Mouse (Mus musculus) liver, embryonic 16.5 days (tissue): ENCODE data around the gene Cmtm3. TPM values are rescaled to one million over a fixed set of nuclear protein-coding genes. Genes with fewer than 3 reads are reported as not detected.
A peak's percentile ranks its signal among the peaks of the same experiment; 100 is the strongest.
"Not testable (repeated sequence)": the region's sequence is repeated elsewhere in the genome, so short reads cannot be mapped to it uniquely, and the experiment has no call there.

Experiments
- ATAC-seq: fragments of 200-750 bp; cut with Nextera tagmentation; 2 replicates; pipeline ENCODE4 v1.8.0; 2017; ENCODE audit warnings: low read depth, mild to moderate bottlenecking, moderate number of reproducible peaks, moderate library complexity
- H3K27ac ChIP-seq: fragments of 300-500 bp; sonication (generic); 2 replicates; pipeline ENCODE4 v1.5.1; 2014; ENCODE audit warnings: mild to moderate bottlenecking, low read length
- H3K27me3 ChIP-seq: fragments of 300-500 bp; sonication (generic); 2 replicates; pipeline ENCODE4 v1.6.1; 2014; ENCODE audit warnings: low read depth, low read length, mixed read lengths; ENCODE audit not compliant: control insufficient read depth, insufficient read depth
- H3K36me3 ChIP-seq: fragments of 300-500 bp; sonication (generic); 2 replicates; pipeline ENCODE4 v1.6.1; 2014; ENCODE audit warnings: mild to moderate bottlenecking; ENCODE audit not compliant: control insufficient read depth, insufficient read depth
- H3K4me1 ChIP-seq: fragments of 300-500 bp; sonication (generic); 2 replicates; pipeline ENCODE4 v1.6.1; 2014; ENCODE audit warnings: low read depth, low read length, mixed read lengths; ENCODE audit not compliant: control insufficient read depth
- H3K4me2 ChIP-seq: fragments of 300-500 bp; sonication (generic); 2 replicates; pipeline ENCODE4 v1.6.1; 2014; ENCODE audit warnings: low read depth, low read length, mixed read lengths
- H3K4me3 ChIP-seq: fragments of 300-500 bp; sonication (generic); 2 replicates; pipeline ENCODE4 v1.5.1; 2014; ENCODE audit warnings: low read depth, mild to moderate bottlenecking, low read length
- H3K9ac ChIP-seq: fragments of 300-500 bp; sonication (generic); 2 replicates; pipeline ENCODE4 v1.6.1; 2014; ENCODE audit warnings: low read depth, low read length
- H3K9me3 ChIP-seq: fragments of 300-500 bp; sonication (generic); replicated peaks from 2 replicates; pipeline ENCODE4 v1.6.1; 2016; ENCODE audit warnings: low read length; ENCODE audit not compliant: control insufficient read depth
- WGBS: fragments of 180-500 bp; shearing (Covaris S2); extraction: QIAGEN DNeasy Blood & Tissue Kit; methylation state at CpG from one replicate; pipeline ENCODE4 v1.1.7; 2014; ENCODE audit not compliant: insufficient replicate concordance; 5-methylcytosine and 5-hydroxymethylcytosine counted together
- polyA plus RNA-seq: library from polyadenylated mRNA; unstranded; fragments of >200 nt; fragmentation: Nextera tagmentation; extraction: Ambion mirVana; gene quantifications from 2 replicates; pipeline ENCODE4 v1.2.1, GENCODE M21; 2015

The Cmtm3 gene
- polyA plus RNA-seq, 1 experiment from 2014 or later, result 17.6 TPM

DNA sequence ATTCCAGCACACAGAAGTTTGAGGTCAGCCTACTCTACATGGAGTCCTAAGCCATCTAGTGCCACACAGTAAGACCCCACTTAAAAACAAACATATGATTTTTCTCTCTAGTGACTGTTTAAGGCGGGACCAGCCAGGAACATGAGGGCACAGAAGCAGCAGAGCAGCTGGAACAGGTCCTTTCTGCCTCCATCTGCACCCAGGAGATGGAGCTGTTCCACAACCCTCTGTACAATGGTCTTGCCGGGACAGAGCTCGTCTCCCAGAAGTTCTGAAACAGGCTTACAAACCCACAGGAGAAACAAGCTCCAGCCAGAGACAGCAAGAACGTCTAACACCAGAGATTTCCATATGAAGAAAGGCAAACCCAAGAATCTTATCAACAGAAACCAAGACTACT lies 25.9 kb upstream of the Cmtm3 start:
- no peaks in the 10 kb centered on the region for H3K36me3 ChIP-seq
- no peak overlapping the region for H3K4me3 ChIP-seq
- H3K27ac ChIP-seq, result no peak overlapping the region
- no peak for ATAC-seq
- no peaks in the 10 kb centered on the region for H3K9me3 ChIP-seq
- WGBS, result 52% methylated on average over 4 of the region's 4 CpGs
- no peaks in the 10 kb centered on the region for H3K4me1 ChIP-seq
- H3K4me2 ChIP-seq, result no peak overlapping the region
- no peak overlapping the region for H3K9ac ChIP-seq
- no peaks in the 10 kb centered on the region for H3K27me3 ChIP-seq

DNA sequence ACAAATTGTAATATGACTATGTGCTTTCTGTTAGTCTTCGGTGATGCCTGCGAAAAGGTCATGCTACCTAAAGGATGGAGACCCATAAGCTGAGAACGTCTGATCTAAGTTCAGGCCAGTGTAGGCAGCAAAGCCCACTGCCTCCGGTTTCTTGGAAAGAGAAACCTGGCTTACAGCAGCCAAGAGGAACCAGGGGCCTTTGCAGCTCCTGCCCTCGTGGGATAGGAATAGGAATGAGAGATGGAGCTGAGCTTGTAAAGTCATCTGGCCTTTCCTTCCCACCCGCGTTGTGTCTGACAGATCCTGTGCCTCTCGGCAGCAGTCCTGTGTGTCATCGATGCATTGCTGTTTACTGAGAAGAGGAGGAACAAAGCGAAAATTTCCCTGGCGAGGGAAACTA lies 17.9 kb upstream of the Cmtm3 start, which contains the start of gene Gm11020:
Gm11020 (plus strand) TSS at position 301 of the 400 bp plus-strand sequence.
- not testable (repeated sequence) for ATAC-seq, H3K4me1 ChIP-seq, H3K27ac ChIP-seq, H3K36me3 ChIP-seq, H3K27me3 ChIP-seq, H3K9ac ChIP-seq, H3K4me2 ChIP-seq, H3K9me3 ChIP-seq, H3K4me3 ChIP-seq
- WGBS, result 65% methylated on average over 9 of the region's 11 CpGs

DNA sequence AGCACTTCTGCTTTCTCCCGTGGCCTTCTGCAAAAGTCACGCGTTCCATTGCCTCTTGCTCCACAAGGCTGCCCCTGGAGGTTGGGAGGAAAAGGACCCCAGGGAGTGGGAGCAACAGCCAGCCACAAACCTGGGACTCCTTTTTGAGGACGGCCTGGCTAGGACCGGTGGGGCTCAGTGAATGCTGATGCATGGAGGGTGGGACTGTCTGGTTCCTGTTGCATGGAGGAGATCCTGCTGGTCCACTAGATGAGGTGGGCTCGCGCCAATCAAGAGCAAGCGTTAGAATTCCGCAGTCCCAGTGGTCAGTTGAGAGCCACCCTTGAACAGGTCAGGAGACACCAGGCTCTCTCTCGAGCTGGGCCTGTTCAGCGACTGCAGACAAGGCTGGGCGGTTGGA lies 17.3 kb upstream of the Cmtm3 start, which contains the start of gene Cmtm2b:
Cmtm2b (plus strand) TSS at position 301 of the 400 bp plus-strand sequence.
- not testable (repeated sequence) for H3K9me3 ChIP-seq, H3K4me3 ChIP-seq, H3K9ac ChIP-seq, H3K4me1 ChIP-seq, H3K36me3 ChIP-seq, ATAC-seq, H3K27ac ChIP-seq, H3K4me2 ChIP-seq, H3K27me3 ChIP-seq
- 71% methylated on average over 12 of the region's 12 CpGs for WGBS

DNA sequence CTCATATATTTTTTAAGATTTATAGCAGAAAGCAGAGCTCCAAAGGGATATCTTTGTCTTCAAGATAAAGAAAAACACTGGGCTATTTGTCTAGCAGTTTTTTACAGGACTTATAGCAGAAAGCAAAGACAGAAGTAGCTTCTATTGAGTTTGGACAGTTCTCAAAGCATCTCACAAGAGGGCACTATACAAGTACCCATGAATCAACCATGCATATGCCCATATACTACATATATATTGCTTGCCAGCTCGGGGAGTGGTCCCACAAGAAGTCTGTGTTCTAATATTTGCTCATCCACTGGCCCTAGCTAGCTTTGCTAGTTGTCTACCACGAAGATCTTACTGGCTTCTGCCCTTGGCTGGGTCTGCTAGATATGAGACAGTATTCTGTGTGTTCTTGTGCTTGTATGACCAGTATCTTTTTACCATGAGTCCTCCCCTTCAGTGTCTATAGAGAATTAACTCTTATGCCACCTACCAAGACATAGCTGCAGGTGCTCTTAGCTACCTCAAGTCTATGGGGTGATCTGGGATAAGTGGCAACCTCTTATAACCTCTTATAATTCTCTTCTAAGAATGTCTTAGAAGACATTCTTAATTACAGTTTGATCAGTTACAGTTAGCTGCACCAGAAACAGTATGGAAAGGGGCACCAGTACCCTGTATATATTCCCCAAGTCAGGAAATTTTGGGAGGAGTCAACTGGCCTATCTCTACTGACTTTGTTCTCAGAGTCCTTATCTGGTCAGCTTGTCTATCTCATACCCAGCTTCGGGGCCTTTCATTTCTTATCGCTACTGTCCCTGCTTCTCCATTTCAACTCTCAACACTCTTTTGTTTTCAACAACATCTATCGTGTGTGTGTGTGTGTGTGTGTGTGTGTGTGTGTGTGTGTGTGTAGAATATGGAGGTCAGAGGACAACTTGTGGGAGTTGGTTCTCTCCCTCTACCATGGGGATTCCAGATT lies 6.3 kb upstream of the Cmtm3 start:
- no peaks in the 10 kb centered on the region for H3K27me3 ChIP-seq
- H3K4me2 ChIP-seq, result no peak overlapping the region
- WGBS, result 21% methylated on average over 5 of the region's 5 CpGs
- H3K4me3 ChIP-seq, result no peak overlapping the region
- no peak overlapping the region for H3K9ac ChIP-seq
- H3K36me3 ChIP-seq, result no peaks in the 10 kb centered on the region
- no peaks in the 10 kb centered on the region for H3K9me3 ChIP-seq
- ATAC-seq, result peak; percentile 62
- peaks cover 7% of the 10 kb centered on the region; the same call in 1 of the 2 replicates for H3K4me1 ChIP-seq
- H3K27ac ChIP-seq, result no peak overlapping the region

DNA sequence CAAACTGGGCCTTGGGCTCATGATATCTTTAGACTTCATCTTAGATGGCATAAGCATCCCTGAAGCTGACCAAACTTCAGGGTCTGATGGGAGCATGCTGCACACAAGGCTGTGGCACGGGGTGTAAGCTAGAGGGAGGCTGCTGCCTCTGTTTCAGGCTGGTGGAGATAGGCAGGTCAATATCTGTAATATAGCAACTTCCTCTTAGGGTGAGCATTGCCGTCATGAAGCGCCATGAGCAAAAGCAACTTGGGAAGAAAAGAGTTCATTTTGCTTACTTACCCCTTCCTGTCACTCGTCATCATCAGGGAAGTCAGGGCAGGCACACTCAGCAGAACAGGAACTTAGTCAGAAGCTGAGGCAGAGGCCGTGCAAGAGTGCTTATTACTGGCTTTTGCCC lies 5.4 kb upstream of the Cmtm3 start:
- ATAC-seq, result peak; percentile 43; the same call in 1 of the 2 replicates
- WGBS, result 12% methylated on average over 5 of the region's 5 CpGs
- no peak overlapping the region for H3K9ac ChIP-seq
- H3K4me2 ChIP-seq, result no peak overlapping the region
- H3K27me3 ChIP-seq, result no peaks in the 10 kb centered on the region
- H3K9me3 ChIP-seq, result no peaks in the 10 kb centered on the region
- no peak overlapping the region for H3K27ac ChIP-seq
- H3K4me1 ChIP-seq, result peaks cover 7% of the 10 kb centered on the region; the same call in 1 of the 2 replicates
- H3K36me3 ChIP-seq, result no peaks in the 10 kb centered on the region
- H3K4me3 ChIP-seq, result no peak overlapping the region

DNA sequence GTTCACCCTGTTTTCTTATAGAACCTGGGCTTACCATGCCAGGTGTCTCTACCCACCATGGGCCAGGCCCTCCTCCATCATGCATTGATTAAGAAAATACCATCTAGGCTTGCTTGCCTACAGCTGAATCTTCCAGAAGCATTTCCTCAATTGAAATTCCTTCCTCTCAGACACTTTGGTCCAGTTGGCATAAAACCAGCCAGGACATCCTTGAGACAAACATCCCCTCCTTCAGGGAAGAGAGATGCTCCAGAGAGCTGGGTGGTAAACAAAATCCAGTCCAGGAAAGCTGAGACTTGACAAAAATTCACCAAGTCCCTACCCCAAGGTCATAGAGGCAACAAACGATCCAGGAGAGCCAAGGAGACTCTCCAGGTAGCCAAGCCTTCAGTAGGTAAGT lies 5.0 kb upstream of the Cmtm3 start:
- Histone ChIP-seq H3K4me2 (no peak overlapping the region), H3K4me3 (no peak overlapping the region), H3K27ac (no peak overlapping the region), H3K9me3 (no peaks in the 10 kb centered on the region), H3K9ac (no peak overlapping the region), H3K36me3 (no peaks in the 10 kb centered on the region), H3K4me1 (peaks cover 7% of the 10 kb centered on the region; the same call in 1 of the 2 replicates), H3K27me3 (no peaks in the 10 kb centered on the region)
- no peak for ATAC-seq
- 74% methylated on average over 1 of the region's 1 CpGs for WGBS

DNA sequence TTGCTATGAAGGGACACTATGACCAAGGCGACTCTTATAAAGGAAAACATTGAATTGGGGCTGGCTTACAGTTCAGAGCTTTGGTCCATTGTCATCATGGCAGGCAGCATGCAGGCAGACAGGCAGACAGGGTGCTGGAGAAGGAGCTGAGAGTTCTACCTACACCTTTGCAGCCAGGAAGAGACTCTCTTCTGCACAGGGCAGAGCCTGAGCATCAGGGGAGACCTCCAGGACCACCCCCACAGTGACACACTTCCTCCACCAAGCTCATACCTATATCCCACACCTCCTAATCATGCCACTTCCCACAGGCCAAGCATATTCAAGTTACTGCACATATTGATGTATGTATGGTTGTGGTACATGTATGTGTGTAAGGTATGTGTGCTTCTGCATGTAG lies 2.4 kb upstream of the Cmtm3 start:
- Histone ChIP-seq H3K9ac (no peak overlapping the region), H3K9me3 (no peaks in the 10 kb centered on the region), H3K4me1 (peaks cover 7% of the 10 kb centered on the region; the same call in 1 of the 2 replicates), H3K27me3 (peaks cover 11% of the 10 kb centered on the region; the same call in 1 of the 2 replicates), H3K36me3 (no peaks in the 10 kb centered on the region), H3K27ac (no peak overlapping the region), H3K4me2 (no peak overlapping the region), H3K4me3 (no peak overlapping the region)
- 56% methylated on average over 1 of the region's 1 CpGs for WGBS
- ATAC-seq, result no peak

DNA sequence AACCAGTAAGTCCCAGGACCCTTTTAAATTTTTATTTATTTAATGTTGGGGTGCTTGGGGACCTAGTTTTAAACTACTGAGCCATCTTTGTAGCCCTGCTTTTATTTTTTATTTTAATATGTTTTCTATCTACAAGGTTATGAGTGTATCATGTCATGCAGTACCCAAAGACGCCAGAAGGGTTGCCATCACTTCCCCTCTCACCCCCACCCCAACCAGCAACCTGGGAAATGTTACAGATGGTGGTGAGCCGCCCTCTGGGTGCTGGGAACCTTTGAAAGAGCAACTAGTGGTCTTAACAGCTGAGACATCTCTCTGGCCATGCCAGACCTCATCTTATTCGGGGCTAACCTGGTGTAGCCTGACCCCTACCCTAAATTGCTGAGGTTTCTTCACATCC lies 1.3 kb upstream of the Cmtm3 start:
- no peak for ATAC-seq
- Histone ChIP-seq H3K27ac (no peak overlapping the region), H3K4me1 (peaks cover 5% of the 10 kb centered on the region; the same call in 1 of the 2 replicates), H3K4me3 (no peak overlapping the region), H3K9ac (no peak overlapping the region), H3K27me3 (peaks cover 11% of the 10 kb centered on the region; the same call in 1 of the 2 replicates), H3K4me2 (no peak overlapping the region), H3K9me3 (no peaks in the 10 kb centered on the region), H3K36me3 (no peaks in the 10 kb centered on the region)
- 33% methylated on average over 3 of the region's 3 CpGs for WGBS

DNA sequence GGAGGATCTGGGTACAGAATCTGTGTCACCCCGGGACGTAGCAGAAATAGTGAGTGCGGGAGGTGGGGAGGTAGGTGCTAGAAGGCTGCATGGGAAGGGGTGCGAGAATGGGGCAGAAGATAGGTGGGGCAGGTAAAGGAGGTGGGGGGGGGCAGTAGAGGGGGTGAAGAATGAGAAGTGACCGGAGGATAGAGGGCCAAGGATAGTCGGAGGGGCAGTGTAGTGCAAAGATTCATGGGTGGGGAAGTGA lies 698 bp downstream of the Cmtm3 start:
- H3K4me3 ChIP-seq, result peak overlapping the region; percentile 61
- H3K27ac ChIP-seq, result peak overlapping the region; percentile 53; the same call in 1 of the 2 replicates
- H3K4me1 ChIP-seq, result no peaks in the 10 kb centered on the region; the same call in 1 of the 2 replicates
- H3K9ac ChIP-seq, result peak overlapping the region; percentile 59; the same call in 1 of the 2 replicates
- WGBS, result 5% methylated on average over 6 of the region's 6 CpGs
- H3K27me3 ChIP-seq, result peaks cover 11% of the 10 kb centered on the region; the same call in 1 of the 2 replicates
- peak overlapping the region; percentile 60 for H3K4me2 ChIP-seq
- H3K36me3 ChIP-seq, result no peaks in the 10 kb centered on the region
- no peaks in the 10 kb centered on the region for H3K9me3 ChIP-seq
- ATAC-seq, result no peak
